Mouse (Mus musculus) megakaryocyte, embryonic 14.5 days (primary cell): ENCODE data around the gene Tmem170b. TPM values are rescaled to one million over a fixed set of nuclear protein-coding genes. Genes with fewer than 3 reads are reported as not detected.
A peak's percentile ranks its signal among the peaks of the same experiment; 100 is the strongest.

Experiments used
- H3K27me3 ChIP-seq: replicated peaks from 2 replicates; pipeline ENCODE3; 2012; ENCODE audit warnings: inconsistent platforms
- H3K36me3 ChIP-seq: replicated peaks from 2 replicates; pipeline ENCODE3; 2012; ENCODE audit warnings: low read length, inconsistent platforms, mixed read lengths
- H3K4me1 ChIP-seq: 2 replicates; pipeline ENCODE4 v1.6.1; 2012; ENCODE audit warnings: inconsistent platforms
- H3K4me3 ChIP-seq: replicated peaks from 2 replicates; pipeline ENCODE3; 2012; ENCODE audit warnings: moderate library complexity, mild to moderate bottlenecking, inconsistent platforms
- H3K9me3 ChIP-seq: 2 replicates; pipeline ENCODE4 v1.6.1; 2012; ENCODE audit warnings: inconsistent platforms
- FLI1 ChIP-seq: IDR thresholded peaks from 2 replicates; pipeline ENCODE4 v1.6.1; 2012; ENCODE audit warnings: low read length, inconsistent platforms, mixed read lengths
- GATA1 ChIP-seq: IDR thresholded peaks from 3 replicates; pipeline ENCODE4 v1.6.1; 2012; ENCODE audit warnings: mixed read lengths, low read length, inconsistent platforms, borderline replicate concordance
- polyA plus RNA-seq: library from polyadenylated mRNA; stranded (reverse); fragments of >175 nt; gene quantifications from 2 replicates; pipeline ENCODE4 v1.2.3, GENCODE M21; 2012; ENCODE audit warnings: low replicate concordance; ENCODE audit not compliant: insufficient read depth

The Tmem170b gene
- polyA plus RNA-seq, 1 experiment: 3.1 TPM

DNA sequence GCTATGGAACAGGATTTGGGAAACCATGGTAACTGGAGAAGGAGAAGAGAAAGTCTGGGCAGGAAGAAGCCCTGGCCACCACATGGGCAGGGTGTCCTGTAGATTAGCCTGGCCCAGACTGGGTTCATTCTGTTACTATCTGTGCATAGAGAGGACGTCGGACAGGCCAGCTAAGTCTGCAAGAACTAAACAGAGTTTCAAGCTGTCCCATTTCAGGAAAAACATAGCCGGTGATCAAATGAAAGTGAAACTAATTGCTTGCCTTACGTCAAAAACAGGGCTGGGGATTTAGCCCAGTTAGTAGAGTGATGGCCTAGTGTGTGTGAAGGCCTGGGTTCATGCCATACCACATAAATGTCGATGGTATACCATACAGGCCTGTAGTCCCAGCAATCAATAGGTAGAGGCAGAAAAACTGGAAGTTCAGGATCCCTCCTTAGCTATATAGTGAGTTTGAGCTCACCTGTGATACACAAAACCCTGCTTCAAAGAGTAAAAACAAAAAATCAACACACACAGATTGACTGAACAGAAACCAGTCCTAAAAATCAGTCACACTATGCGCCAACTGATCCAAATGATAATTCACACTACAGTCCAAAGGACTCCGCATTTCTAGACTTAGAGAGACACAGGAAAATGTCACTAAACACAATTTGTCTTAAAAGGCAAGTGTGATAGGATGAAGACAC lies 21.9 kb upstream of the Tmem170b start:
- Histone ChIP-seq H3K4me1 (peaks cover 16% of the 10 kb centered on the region), H3K27me3 (no peaks in the 10 kb centered on the region), H3K4me3 (peak overlapping the region; percentile 87), H3K9me3 (peaks cover 10% of the 10 kb centered on the region; the same call in 1 of the 2 replicates), H3K36me3 (peaks cover 3% of the 10 kb centered on the region)
- TF ChIP-seq FLI1 (no peak), GATA1 (no peak)

DNA sequence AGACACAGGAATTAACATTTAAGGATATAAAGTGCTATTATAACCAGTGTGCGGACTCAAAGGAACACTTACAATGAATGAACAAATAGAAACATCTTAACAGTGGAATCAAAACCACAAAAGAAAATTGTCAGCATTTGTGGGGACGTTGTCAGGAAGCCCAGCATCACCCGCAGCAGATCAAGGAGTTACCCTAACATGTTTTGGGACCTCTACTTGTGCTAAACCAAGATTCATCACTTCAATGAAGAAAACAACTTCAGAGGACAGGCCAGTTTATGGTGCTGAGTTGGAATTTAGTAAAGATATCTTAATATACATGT lies 21.4 kb upstream of the Tmem170b start:
- no peak overlapping the region for H3K4me3 ChIP-seq
- H3K27me3 ChIP-seq: no peaks in the 10 kb centered on the region
- TF ChIP-seq GATA1 (no peak), FLI1 (no peak)
- H3K36me3 ChIP-seq: peaks cover 3% of the 10 kb centered on the region
- H3K4me1 ChIP-seq: peaks cover 16% of the 10 kb centered on the region
- H3K9me3 ChIP-seq: peaks cover 10% of the 10 kb centered on the region; the same call in 1 of the 2 replicates

DNA sequence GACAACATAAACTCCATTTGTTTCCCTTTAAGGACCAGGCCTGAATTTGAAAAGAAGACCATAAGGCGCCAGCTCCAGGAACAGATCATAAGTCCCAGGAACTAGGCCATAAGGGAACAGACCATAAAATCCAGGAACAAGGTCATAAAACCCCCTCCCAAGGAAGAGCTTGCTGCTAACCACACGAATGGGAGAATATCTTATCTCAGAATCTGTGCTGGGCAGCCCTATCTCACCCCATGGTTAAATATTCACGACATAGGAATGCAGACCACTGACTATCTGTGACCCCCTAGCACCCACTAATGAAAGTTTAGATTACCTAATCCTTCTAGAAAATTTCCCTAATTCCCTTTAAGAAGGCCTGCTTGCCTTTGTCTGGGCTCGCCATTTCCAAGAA lies 20.8 kb upstream of the Tmem170b start:
- peaks cover 3% of the 10 kb centered on the region for H3K36me3 ChIP-seq
- peaks cover 10% of the 10 kb centered on the region; the same call in 1 of the 2 replicates for H3K9me3 ChIP-seq
- H3K4me1 ChIP-seq: peaks cover 16% of the 10 kb centered on the region
- no peak for TF ChIP-seq FLI1
- no peak for TF ChIP-seq GATA1
- no peak overlapping the region for H3K4me3 ChIP-seq
- H3K27me3 ChIP-seq: no peaks in the 10 kb centered on the region

DNA sequence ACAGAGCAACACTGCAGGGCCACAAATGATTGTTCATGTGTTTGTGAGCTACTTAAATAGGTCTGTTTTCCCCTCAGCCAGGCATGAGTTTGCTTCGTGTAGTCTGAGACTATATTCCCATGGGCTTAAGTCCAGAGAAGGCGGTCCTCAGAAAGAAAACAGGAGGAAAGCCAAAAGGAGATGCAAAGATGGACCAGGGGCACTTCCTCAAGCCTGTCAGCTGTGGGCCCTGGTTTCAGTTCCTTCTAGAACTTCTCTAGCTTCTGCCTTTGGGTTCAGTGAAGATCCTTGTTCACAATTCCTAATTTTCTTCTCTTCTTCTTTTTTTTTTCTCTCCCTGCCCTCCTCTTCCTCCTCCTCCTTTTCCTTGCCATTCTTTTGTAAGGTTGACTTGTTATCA lies 9.0 kb upstream of the Tmem170b start:
- H3K9me3 ChIP-seq: peaks cover 5% of the 10 kb centered on the region; the same call in 1 of the 2 replicates
- H3K27me3 ChIP-seq: no peaks in the 10 kb centered on the region
- peaks cover 2% of the 10 kb centered on the region for H3K36me3 ChIP-seq
- peaks cover 42% of the 10 kb centered on the region for H3K4me1 ChIP-seq
- H3K4me3 ChIP-seq: peak overlapping the region; percentile 84
- TF ChIP-seq FLI1 (no peak), GATA1 (no peak)

DNA sequence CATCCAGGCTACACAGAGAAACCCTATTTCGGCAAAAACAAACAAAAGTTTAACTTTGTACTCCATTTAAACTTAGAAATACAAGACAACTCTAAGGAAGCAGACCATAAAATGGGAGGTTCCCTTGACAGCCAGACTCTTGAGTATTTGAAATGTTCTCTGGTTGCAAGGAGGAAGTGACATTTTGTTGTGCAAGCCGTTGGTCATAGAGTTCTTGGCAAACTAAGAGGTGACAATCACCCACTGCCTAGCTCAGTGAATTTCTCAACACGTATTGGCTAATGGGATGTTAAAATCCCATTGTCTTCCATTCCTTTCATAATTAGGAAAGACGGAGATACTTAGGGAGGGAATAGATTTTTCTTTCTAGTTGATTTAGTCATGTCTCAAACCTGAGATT lies 5.7 kb upstream of the Tmem170b start:
- Histone ChIP-seq H3K4me3 (no peak overlapping the region), H3K4me1 (peaks cover 70% of the 10 kb centered on the region), H3K9me3 (no peaks in the 10 kb centered on the region; the same call in 1 of the 2 replicates), H3K27me3 (no peaks in the 10 kb centered on the region), H3K36me3 (no peaks in the 10 kb centered on the region)
- TF ChIP-seq GATA1: no peak
- TF ChIP-seq FLI1: no peak

DNA sequence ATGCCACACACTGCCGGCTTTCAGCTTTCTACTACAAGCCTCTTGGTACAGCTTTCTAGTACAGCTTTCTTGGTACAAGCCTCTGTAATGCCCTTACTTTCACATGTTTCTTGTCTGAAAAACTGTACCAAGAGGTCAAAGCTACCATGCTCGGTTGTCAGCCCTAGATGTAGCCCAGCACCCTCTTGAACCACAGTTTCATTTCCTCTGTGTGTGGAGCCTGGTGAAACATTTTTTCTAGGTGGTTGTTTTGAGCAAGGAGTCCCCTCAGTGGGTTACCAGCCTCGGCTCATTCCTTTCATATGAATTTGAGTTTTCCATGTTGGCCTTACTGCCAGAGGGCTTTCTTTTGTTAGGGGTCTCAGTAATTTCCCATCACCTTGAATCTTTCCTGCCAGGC lies 4.7 kb upstream of the Tmem170b start:
- Histone ChIP-seq H3K9me3 (no peaks in the 10 kb centered on the region), H3K27me3 (no peaks in the 10 kb centered on the region), H3K4me1 (peaks cover 72% of the 10 kb centered on the region), H3K4me3 (no peak overlapping the region), H3K36me3 (no peaks in the 10 kb centered on the region)
- no peak for TF ChIP-seq FLI1
- TF ChIP-seq GATA1: no peak

DNA sequence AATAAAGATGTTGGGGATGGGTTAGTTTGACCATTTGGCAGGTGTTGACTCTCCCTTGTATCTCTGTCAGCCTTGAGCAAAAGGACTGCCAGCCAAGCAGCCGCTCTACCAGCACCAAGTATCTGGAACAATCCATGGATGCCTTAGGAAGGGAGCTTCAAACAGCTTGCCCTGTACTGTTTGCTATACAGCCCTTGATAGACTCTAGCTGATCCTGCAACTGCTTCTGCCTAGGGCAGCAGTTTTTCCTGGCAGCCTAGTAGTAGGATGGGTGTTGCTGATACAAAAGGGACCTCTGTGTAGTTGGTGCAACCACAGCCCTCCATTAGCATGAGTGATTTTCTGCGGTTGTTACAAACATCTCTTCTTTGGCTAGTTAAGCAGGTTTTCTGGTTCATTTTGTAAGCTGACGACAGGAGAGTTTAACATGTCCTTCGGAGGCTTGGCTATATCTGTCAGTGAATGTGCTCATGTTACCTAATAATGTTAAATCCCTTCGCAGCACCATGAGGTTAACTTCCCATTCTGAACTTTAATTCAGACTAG lies 1.7 kb upstream of the Tmem170b start:
- H3K9me3 ChIP-seq: no peaks in the 10 kb centered on the region
- no peaks in the 10 kb centered on the region for H3K27me3 ChIP-seq
- H3K4me1 ChIP-seq: peaks cover 66% of the 10 kb centered on the region
- peaks cover 3% of the 10 kb centered on the region for H3K36me3 ChIP-seq
- TF ChIP-seq FLI1 (no peak), GATA1 (no peak)
- peak overlapping the region; percentile 59 for H3K4me3 ChIP-seq

DNA sequence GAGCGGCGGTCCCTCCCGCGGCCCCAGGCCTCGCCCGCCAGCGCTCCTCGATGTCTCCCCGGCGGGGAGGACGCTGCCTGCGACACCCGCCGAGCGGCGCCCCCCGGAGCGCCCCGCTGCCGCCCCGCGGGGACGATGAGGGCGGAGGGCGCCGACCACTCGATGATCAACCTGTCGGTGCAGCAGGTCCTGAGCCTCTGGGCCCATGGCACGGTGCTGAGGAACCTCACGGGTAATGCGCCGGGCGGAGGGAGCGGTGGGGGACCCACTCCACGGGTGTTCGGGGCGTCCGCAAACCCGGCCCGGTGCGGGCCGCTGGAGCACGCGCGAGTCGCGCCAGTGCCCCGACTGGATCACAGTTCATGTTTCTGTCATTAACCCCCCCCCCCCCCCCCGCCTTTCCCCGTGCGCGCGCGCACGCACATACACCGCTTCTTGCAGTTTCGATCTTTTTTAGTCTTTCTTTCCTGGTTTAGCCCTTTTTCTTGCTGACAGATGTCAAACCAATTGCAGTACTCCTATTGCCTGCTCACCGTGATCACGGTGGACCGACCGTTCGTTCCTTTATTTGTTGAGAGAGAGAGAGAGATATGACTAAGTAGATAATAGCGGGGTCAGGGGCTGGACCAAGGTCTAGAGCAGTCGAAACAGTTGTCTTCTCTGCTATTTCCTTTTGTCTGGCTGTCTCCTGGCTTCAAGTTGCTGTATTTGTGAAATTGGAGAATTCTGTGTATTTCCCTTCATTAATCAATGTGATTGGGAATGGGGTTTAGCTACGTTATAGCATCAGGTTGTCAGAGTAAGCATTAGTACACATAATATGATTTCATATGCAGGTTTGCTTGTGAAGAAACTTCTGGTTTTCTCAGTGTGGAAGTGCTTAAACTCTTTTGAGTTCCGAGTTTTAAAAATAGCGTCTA lies 634 bp downstream of the Tmem170b start:
- TF ChIP-seq GATA1 (no peak), FLI1 (no peak)
- H3K27me3 ChIP-seq: no peaks in the 10 kb centered on the region
- no peaks in the 10 kb centered on the region for H3K9me3 ChIP-seq
- H3K4me3 ChIP-seq: peak overlapping the region; percentile 98
- H3K4me1 ChIP-seq: peaks cover 61% of the 10 kb centered on the region
- peaks cover 11% of the 10 kb centered on the region for H3K36me3 ChIP-seq

DNA sequence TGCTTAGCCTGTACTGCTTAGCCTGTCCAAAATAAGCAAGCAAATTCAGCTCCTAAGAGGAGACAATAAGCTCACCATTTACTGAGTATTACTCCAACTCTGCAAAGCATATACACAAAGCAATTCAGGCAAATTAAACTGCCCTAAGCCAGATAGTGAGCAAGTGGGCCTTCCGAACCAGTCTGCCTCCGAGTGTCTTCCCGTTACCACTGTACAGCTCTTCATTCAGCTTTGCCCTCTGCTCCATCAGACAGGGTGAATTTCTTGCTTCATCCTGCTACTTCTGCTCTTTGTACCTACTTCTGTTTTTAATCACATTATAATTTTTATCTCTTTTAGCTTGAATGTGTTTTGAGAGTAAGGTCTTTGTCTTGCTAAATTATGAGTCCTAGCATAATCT lies 1.9 kb downstream of the Tmem170b start:
- Histone ChIP-seq H3K4me1 (peaks cover 58% of the 10 kb centered on the region), H3K36me3 (peaks cover 20% of the 10 kb centered on the region), H3K4me3 (peak overlapping the region; percentile 98), H3K27me3 (no peaks in the 10 kb centered on the region), H3K9me3 (no peaks in the 10 kb centered on the region)
- TF ChIP-seq FLI1 (no peak), GATA1 (no peak)

DNA sequence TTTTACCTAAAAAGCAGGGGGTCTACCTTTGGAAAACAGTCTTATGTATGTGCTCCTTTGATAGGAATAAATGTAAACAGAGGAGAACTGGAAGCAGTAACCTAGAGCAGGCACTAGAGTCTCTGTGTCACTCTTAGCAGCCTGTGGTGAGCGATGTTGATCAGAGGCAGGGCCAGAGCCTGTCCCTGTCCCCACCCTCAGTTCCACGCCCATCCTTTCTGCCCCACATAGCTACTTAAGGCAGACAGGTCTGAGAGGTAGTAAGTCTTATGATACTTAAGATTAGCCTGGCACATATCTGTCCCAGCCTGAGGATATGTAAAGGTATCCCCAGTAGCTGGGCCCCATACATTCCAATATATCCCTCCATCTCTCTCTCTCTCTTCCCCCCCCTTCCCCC lies 2.9 kb downstream of the Tmem170b start:
- Histone ChIP-seq H3K4me1 (peaks cover 59% of the 10 kb centered on the region), H3K36me3 (peaks cover 26% of the 10 kb centered on the region)

More for the DNA sequence above, 2.9 kb downstream of the Tmem170b start:
- Histone ChIP-seq H3K27me3 (no peaks in the 10 kb centered on the region), H3K4me3 (peak overlapping the region; percentile 52), H3K9me3 (no peaks in the 10 kb centered on the region)
- TF ChIP-seq GATA1 (no peak), FLI1 (no peak)
